Mouse (Mus musculus) embryonic fibroblast, embryonic 13.5 days (primary cell): ENCODE measurements at regions not wholly inside any gene's neighbourhood (a gene's known extent, or its start where the extent isn't known, plus 50 kb on each side); places are given as distances from the start of the nearest gene placed in this dataset.

Experiments used
- H3K27ac ChIP-seq: 2 replicates; pipeline ENCODE4 v1.5.1; 2012; ENCODE audit warnings: low read length, control low read depth, inconsistent platforms; ENCODE audit not compliant: insufficient read depth
- H3K4me1 ChIP-seq: 2 replicates; pipeline ENCODE4 v1.6.1; 2011; ENCODE audit warnings: low read length; ENCODE audit not compliant: control insufficient read depth, insufficient read depth
- H3K4me3 ChIP-seq: 2 replicates; pipeline ENCODE4 v1.5.1; 2011; ENCODE audit warnings: mild to moderate bottlenecking, control low read depth, low read length; ENCODE audit not compliant: insufficient read depth
- CTCF ChIP-seq: IDR thresholded peaks from 2 replicates; pipeline ENCODE4 v1.5.1; 2011; ENCODE audit warnings: mild to moderate bottlenecking, control low read depth, low read length, moderate library complexity, borderline replicate concordance; ENCODE audit not compliant: insufficient read depth
- POLR2A ChIP-seq: IDR thresholded peaks from 2 replicates; pipeline ENCODE4 v1.6.1; 2011; ENCODE audit warnings: low read depth, mild to moderate bottlenecking, control low read depth, low read length, moderate library complexity

GRCm38 (mm10) chr1:161692836-161693767 lies 95.2 kb downstream of the Fasl start:
- no peak overlapping the region for H3K27ac ChIP-seq
- TF ChIP-seq CTCF, result no peak
- TF ChIP-seq POLR2A, result no peak
- H3K4me3 ChIP-seq, result no peak overlapping the region
- H3K4me1 ChIP-seq, result peaks cover 3% of the 10 kb centered on the region; the same call in 1 of the 2 replicates

GRCm38 (mm10) chr1:161688946-161689345 lies 99.3 kb downstream of the Fasl start:
- no peak overlapping the region for H3K4me3 ChIP-seq
- H3K27ac ChIP-seq, result 0 out of 2 replicates have a peak overlapping the region, but pooled peaks have one; percentile 3
- TF ChIP-seq POLR2A (no peak), CTCF (no peak)
- H3K4me1 ChIP-seq, result peaks cover 3% of the 10 kb centered on the region; the same call in 1 of the 2 replicates

GRCm38 (mm10) chr1:161687548-161687947 lies 100.7 kb downstream of the Fasl start:
- Histone ChIP-seq H3K4me1 (peaks cover 3% of the 10 kb centered on the region; the same call in 1 of the 2 replicates), H3K27ac (no peak overlapping the region), H3K4me3 (no peak overlapping the region)
- no peak for TF ChIP-seq POLR2A
- TF ChIP-seq CTCF, result peak; percentile 87

- no peaks in the 10 kb centered on the region for H3K4me1 ChIP-seq
- TF ChIP-seq CTCF, result no peak
- no peak overlapping the region for H3K4me3 ChIP-seq
- H3K27ac ChIP-seq, result no peak overlapping the region
These were observed 107.7 kb downstream of the Fasl start for GRCm38 (mm10) chr1:161680558-161680957.

GRCm38 (mm10) chr1:161670937-161671336 lies 117.4 kb downstream of the Fasl start:
- H3K4me3 ChIP-seq, result no peak overlapping the region
- TF ChIP-seq POLR2A (no peak), CTCF (no peak)
- H3K27ac ChIP-seq, result no peak overlapping the region
- H3K4me1 ChIP-seq, result no peaks in the 10 kb centered on the region

DNA sequence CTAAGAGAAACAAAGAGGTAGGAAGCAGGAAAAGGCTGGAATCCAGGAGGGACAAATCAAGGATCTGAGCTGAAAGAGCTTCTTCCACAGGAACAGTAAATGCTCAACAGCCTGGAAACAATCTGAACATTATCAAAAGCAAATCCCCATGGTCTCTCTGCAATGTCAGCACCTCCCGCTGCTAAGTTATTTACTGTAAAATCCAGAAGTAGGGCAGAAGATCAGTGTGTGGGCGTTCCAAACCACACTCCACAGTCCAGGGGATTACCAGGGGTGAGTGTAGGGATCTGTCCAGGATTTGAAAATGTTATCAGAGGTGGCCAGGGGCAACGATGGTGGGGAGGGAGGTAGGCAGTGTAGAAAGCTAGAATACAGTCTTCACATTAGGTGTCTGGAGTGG lies 124.0 kb downstream of the Fasl start:
- Histone ChIP-seq H3K4me3 (no peak overlapping the region), H3K4me1 (no peaks in the 10 kb centered on the region), H3K27ac (no peak overlapping the region)
- TF ChIP-seq CTCF (no peak), POLR2A (no peak)

DNA sequence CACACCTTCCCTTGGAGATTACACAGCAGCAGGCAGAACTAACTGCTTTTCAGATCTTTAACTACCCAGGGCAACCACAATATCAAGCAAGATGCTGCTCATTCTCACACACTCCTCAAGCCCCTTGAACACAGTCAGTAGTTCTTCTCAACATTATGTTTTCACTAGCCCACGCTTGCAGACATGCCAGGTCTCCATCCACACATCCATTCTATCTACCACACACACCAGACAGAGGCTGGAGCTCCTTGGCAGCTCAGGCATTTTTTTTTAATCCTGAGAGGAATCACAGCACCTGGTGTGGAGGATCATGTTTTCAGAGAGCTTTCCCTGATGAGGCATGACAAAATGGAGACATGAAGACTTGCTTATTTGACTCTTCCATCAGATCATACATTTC lies 124.9 kb downstream of the Fasl start:
- H3K27ac ChIP-seq, result no peak overlapping the region
- no peaks in the 10 kb centered on the region for H3K4me1 ChIP-seq
- TF ChIP-seq POLR2A (no peak), CTCF (no peak)
- H3K4me3 ChIP-seq, result no peak overlapping the region

DNA sequence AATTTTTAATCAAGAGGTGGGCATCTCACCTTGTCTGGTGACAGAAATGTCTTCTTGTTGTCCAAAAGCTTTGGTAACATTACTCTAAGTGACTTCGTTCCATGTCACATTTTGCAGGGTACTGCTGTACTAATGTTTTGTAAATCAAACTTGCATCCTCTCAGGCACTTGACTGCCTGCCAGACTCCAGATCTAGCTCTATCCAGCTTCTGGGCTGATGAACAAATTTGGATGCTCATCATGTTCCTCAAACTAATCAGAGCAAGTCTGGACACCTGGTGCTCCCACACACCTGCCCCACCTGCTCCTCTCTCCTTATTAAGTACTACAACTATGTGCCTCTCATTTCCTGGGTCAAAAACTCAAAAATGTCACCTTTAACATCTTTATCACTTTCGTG lies 126.1 kb downstream of the Fasl start:
- TF ChIP-seq CTCF, result no peak
- no peak for TF ChIP-seq POLR2A
- H3K4me3 ChIP-seq, result no peak overlapping the region
- no peak overlapping the region for H3K27ac ChIP-seq
- no peaks in the 10 kb centered on the region for H3K4me1 ChIP-seq

GRCm38 (mm10) chr1:161657511-161657910 lies 130.8 kb downstream of the Fasl start:
- no peak for TF ChIP-seq POLR2A
- Histone ChIP-seq H3K4me3 (no peak overlapping the region), H3K4me1 (no peaks in the 10 kb centered on the region), H3K27ac (no peak overlapping the region)

DNA sequence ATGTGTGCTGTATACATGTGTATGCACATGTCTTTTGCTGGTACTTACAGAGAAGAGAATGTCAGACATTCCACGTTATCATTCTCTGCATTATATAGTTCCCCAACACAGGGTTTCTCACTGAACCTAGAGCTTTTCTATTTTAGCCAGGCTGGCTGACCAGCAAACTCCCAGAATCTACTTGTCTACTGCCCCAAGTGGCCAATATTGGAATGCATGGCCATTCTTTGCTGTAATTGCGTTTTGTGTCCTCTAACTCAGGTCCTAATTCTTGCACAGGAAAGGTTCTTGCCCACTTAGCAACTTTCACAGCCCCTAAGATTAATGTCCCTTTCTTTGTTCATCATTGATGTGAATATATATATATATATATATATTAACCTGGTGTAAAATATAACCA lies 138.9 kb downstream of the Fasl start:
- H3K4me1 ChIP-seq, result no peaks in the 10 kb centered on the region
- TF ChIP-seq POLR2A (no peak), CTCF (no peak)
- no peak overlapping the region for H3K4me3 ChIP-seq

More for the DNA sequence above, 138.9 kb downstream of the Fasl start:
- H3K27ac ChIP-seq, result no peak overlapping the region
